Mouse (Mus musculus) adrenal gland, adult 18-20 months (tissue): ENCODE results near the gene Fa2h. TPM values are rescaled to one million over a fixed set of nuclear protein-coding genes. Genes with fewer than 3 reads are reported as not detected.

Experiments
- DNase-seq, 2 experiments: peaks; one replicate each; pipeline ENCODE4 v3.0.0; 2021 to 2022; ENCODE audit warnings: low spot score in 2 of 2
- long read RNA-seq, 2 experiments: library from polyadenylated mRNA; stranded (forward); transcript quantifications; one replicate each; pipeline ENCODE4 v2.0.0; 2021
- total RNA-seq, 2 experiments: library from RNA; stranded (reverse); gene quantifications; 1 replicate in 1 of 2; 2 replicates in 1 of 2; pipeline ENCODE4 v1.2.3; 2021

Fa2h gene
- 10 to 100 TPM in 1 of 2 experiments, not detected in 1; 14.6 TPM for total RNA-seq
- long read RNA-seq, experiment 1: 0 reads
- long read RNA-seq, experiment 2: 0 reads

GRCm38 (mm10) chr8:111393391-111394363 lies at the start of gene Fa2h:
Gene Fa2h, minus strand, starts transcription at chr8:111393824.
- DNase-seq: peak; percentile 63 to 70

- peak; percentile 66 to 68 for DNase-seq
These were observed 45.6 kb upstream of the Fa2h start for GRCm38 (mm10) chr8:111439189-111439588.

GRCm38 (mm10) chr8:111435071-111435828 lies 41.6 kb upstream of the Fa2h start:
- no peak for DNase-seq

GRCm38 (mm10) chr8:111424646-111425045 lies 31.0 kb upstream of the Fa2h start:
- no peak for DNase-seq

- no peak for DNase-seq
These were observed 30.6 kb upstream of the Fa2h start for GRCm38 (mm10) chr8:111424181-111424580.

GRCm38 (mm10) chr8:111422614-111423013 lies 29.0 kb upstream of the Fa2h start:
- no peak for DNase-seq

GRCm38 (mm10) chr8:111419171-111419570 lies 25.5 kb upstream of the Fa2h start:
- DNase-seq: no peak

GRCm38 (mm10) chr8:111418601-111419000 lies 25.0 kb upstream of the Fa2h start:
- peak in 1 of 2 experiments; percentile 14 for DNase-seq

- DNase-seq: no peak
These were observed 23.6 kb upstream of the Fa2h start for GRCm38 (mm10) chr8:111417222-111417621.

- DNase-seq: no peak
These were observed 9.8 kb upstream of the Fa2h start for GRCm38 (mm10) chr8:111403391-111403790.

- DNase-seq: no peak
These were observed 2.4 kb downstream of the Fa2h start for GRCm38 (mm10) chr8:111391268-111391667.

- DNase-seq: no peak
These were observed 2.8 kb downstream of the Fa2h start for GRCm38 (mm10) chr8:111390837-111391236.

GRCm38 (mm10) chr8:111389581-111389980 lies 4.0 kb downstream of the Fa2h start:
- no peak for DNase-seq

- DNase-seq: no peak
These were observed 7.7 kb downstream of the Fa2h start for GRCm38 (mm10) chr8:111385915-111386314.

GRCm38 (mm10) chr8:111384628-111385027 lies 9.0 kb downstream of the Fa2h start:
- DNase-seq: no peak

GRCm38 (mm10) chr8:111375192-111375591 lies 18.4 kb downstream of the Fa2h start:
- DNase-seq: no peak

- DNase-seq: no peak
These were observed 23.9 kb downstream of the Fa2h start for GRCm38 (mm10) chr8:111369711-111370110.

- DNase-seq: no peak
These were observed 26.3 kb downstream of the Fa2h start for GRCm38 (mm10) chr8:111367350-111367749.

GRCm38 (mm10) chr8:111366610-111367234 lies 26.9 kb downstream of the Fa2h start:
- DNase-seq: no peak

GRCm38 (mm10) chr8:111363489-111363888 lies 30.1 kb downstream of the Fa2h start:
- no peak for DNase-seq

- no peak for DNase-seq
These were observed 32.9 kb downstream of the Fa2h start for GRCm38 (mm10) chr8:111360579-111361209.
